Mouse (Mus musculus) 3T3-L1 (cell line): ENCODE measurements around the gene Tial1.

Source experiments
- DNase-seq: peaks from one replicate; pipeline ENCODE4 v3.0.0-alpha.2; 2015; ENCODE audit warnings: low read depth, low spot score

The Tial1 gene

GRCm38 (mm10) chr7:128417226-128417929, 44.1 kb downstream of the Tial1 start:
- peak; percentile 3 for DNase-seq

GRCm38 (mm10) chr7:128416664-128417063, 44.9 kb downstream of the Tial1 start:
- no peak for DNase-seq

GRCm38 (mm10) chr7:128414433-128414832, 47.1 kb downstream of the Tial1 start:
- no peak for DNase-seq

GRCm38 (mm10) chr7:128412071-128412833, 49.3 kb downstream of the Tial1 start:
- no peak for DNase-seq

- no peak for DNase-seq
Measured at GRCm38 (mm10) chr7:128410708-128411413, 50.7 kb downstream of the Tial1 start.

- peak; percentile 13 for DNase-seq
Measured at GRCm38 (mm10) chr7:128408265-128408664, 53.3 kb downstream of the Tial1 start.

- DNase-seq: no peak
Measured at GRCm38 (mm10) chr7:128403988-128404387, 57.5 kb downstream of the Tial1 start.

GRCm38 (mm10) chr7:128403586-128403985, 57.9 kb downstream of the Tial1 start:
- DNase-seq: no peak

GRCm38 (mm10) chr7:128403128-128403527, 58.4 kb downstream of the Tial1 start:
- no peak for DNase-seq

GRCm38 (mm10) chr7:128402577-128402976, 58.9 kb downstream of the Tial1 start:
- DNase-seq: no peak

GRCm38 (mm10) chr7:128398664-128399063, 62.9 kb downstream of the Tial1 start:
- peak; percentile 3 for DNase-seq

GRCm38 (mm10) chr7:128397066-128397465, 64.5 kb downstream of the Tial1 start:
- no peak for DNase-seq

- DNase-seq: no peak
Measured at GRCm38 (mm10) chr7:128393756-128394155, 67.8 kb downstream of the Tial1 start.

- DNase-seq: no peak
Measured at GRCm38 (mm10) chr7:128392972-128393314, 68.6 kb downstream of the Tial1 start.

- no peak for DNase-seq
Measured at GRCm38 (mm10) chr7:128392071-128392971, 69.2 kb downstream of the Tial1 start.

GRCm38 (mm10) chr7:128391267-128392057, 70.1 kb downstream of the Tial1 start:
- no peak for DNase-seq
